Mouse (Mus musculus) activated CD4-positive, CD25-positive, alpha-beta regulatory T cell, adult 4 months (primary cell): ENCODE data around the gene Arhgef10l. TPM values are rescaled to one million over a fixed set of nuclear protein-coding genes. Genes with fewer than 3 reads are reported as not detected.

Experiments
- ATAC-seq: one replicate; pipeline ENCODE4 v1.8.0; 2017
- polyA plus RNA-seq, 2 experiments: library from polyadenylated mRNA; unstranded; fragments of 100-300 nt; shearing (Covaris generic); gene quantifications; one replicate each; pipeline ENCODE4 v1.2.1; 2017

Gene Arhgef10l
- polyA plus RNA-seq, 2 experiments from 2014 or later, result not detected

GRCm38 (mm10) chr4:140631276-140631849 lies 34.4 kb downstream of the Arhgef10l start:
- ATAC-seq, result no peak

- no peak for ATAC-seq
Measured at GRCm38 (mm10) chr4:140630651-140631241, 35.1 kb downstream of the Arhgef10l start.

DNA sequence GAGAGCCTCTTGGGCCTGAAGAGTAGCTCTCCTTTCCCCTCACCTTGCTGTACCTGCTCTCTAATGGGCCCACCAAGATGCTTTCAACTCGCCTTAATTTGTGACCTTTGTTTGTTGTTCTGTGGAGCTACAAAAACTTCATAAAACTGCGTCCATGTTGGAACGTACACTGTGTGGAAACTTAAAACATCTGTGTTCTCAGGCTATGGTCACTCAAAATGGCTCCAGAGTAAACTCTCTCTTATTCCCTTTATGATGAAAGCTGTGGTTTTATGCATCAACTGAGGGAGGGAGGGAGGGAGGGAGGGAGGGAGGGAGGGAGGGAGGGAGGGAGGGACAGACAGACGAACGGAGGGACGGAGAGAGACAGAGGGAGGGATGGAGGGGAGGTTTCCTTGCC lies 35.7 kb downstream of the Arhgef10l start:
- no peak for ATAC-seq

DNA sequence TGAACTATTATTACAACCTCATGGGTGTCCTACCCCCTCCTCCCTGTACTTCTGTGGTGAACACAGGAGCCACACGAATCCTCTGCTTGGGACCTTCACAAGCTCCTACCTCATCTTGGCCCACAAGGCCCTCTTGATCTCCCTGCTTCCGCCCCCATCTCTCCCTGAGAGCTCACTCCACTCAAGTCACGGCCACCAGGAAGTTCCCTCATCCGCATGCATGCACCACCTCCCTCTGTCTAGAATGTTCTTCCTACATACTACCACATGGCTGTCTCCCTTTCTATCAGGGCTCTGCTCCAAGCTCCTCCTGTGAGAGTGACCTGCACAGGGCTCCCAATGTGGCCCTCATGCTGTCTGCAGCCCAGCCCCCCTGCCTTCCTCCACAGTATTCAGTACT lies 36.8 kb downstream of the Arhgef10l start:
- no peak for ATAC-seq

DNA sequence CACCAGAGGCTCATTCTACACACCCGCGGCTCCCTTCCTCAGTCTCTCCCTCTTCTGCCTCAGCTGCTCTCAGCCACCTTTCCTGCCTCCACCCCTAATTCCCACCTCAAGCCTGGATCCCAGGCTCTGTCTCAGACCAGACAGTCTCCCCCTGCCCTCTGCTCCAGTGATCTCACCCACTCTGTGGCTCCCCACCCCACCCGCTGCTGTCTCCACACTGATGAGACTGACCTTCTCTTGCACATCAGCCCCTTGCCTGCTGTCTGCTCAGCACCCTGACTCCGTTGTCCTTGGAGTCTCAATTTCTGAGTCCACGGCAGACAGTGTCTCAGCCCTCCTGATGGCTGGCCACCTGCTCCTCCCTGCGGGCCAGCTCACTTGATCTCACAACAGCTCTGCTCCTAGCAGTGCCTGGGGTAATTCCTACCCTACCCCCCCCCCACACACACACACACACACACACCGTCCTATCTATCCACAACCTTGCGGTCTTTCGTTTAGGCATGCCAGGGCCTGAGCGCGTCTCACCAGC lies 37.3 kb downstream of the Arhgef10l start:
- ATAC-seq, result no peak

DNA sequence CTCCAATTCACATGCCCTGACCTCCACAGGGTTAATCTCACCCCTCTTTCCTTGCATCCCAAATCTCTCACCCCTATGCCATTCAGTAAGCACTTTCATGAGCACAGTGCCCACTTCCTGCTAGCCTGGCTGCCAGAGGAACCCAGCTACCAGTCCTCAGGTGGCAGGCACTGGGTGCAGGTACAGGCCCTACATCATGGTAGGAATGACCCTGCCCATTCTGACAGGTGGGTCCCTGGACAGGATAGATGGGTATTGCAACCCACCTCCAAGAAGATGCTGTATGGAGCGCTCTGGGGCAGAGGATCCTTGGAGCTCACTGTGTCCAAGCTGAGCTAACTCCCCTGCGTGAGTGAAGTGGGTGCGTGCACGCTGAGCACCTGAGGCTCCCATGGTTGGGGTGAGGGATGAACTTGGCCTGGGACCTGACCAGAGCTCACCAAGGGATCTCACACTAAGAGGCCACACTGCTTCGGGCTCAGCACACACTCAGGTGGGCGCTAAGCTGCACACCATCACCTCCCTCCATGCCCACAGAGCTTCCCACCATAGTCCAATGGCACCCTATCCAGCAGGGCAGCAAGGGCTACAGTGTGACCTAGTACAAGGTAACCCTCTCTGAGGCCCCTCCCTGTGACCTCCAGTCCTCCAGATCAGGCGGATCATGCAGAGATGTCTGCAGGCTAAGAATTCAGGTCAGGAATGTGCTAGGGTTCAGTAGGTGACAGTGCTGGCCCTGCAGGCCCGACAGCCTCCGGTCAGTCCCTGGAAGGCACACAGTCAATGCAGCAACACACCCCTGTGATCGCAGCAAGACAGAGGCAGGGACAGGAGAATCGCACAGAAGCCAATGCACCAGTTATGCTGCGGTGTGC lies 39.9 kb downstream of the Arhgef10l start:
- no peak for ATAC-seq

- no peak for ATAC-seq
Measured at GRCm38 (mm10) chr4:140624468-140625176, 41.2 kb downstream of the Arhgef10l start.

DNA sequence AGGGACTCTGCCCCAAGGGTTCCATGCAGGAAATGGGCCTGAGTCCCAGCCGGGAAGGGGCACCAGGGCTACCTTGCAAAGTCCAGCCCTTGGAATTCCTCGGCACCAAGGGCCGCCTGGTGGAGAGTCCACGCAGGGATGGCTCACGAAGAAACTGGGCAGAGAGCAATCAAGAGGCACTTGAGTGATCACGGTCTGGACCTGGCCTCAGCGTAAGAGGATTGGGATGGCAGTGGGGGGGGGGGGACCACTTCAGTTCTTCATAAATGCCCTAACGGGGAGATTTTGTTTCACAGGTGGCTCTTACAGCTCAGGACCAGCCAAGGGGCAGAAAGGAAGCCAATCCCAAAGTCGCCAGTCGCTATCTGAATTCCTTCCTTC lies 41.7 kb downstream of the Arhgef10l start:
- ATAC-seq, result no peak

DNA sequence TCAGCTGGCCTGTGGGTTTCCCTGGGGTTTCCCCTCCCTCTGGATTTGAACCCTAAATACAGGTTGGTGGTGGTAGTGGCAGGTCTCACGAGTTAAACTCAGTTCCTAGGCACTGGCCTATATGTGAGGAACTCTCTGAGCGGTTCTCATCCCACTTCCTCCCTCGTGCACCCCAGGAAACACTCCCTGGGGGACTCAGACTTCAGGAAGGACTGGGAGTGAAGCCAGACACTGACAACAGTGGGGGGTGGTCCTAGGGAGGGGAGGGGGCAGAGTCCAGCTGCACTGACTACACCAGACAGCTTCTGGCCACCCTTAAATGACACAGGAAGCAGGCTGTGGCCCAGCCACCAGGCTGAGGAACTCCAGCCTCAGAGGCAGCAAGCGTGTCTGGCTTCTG lies 43.0 kb downstream of the Arhgef10l start:
- no peak for ATAC-seq

DNA sequence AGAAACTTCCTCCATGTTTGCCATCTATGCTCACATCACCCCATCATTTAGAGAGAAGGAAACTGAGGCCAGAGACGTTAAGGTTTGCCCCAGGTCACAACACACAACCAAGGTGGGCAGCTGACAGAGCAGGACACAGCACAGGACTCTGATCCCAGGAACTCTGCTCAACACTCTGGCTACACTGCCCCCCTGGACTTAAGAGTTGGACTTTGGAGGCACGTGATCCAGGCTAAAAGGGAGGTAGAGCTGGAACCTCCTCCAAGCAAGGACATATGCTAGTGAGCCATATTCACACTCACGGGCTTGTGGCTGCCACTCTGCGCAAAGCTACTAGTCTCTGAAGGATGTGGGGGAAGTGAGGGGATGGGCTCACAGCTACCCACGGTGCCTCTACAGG lies 45.3 kb downstream of the Arhgef10l start:
- no peak for ATAC-seq

- no peak for ATAC-seq
Measured at GRCm38 (mm10) chr4:140617391-140618385, 48.1 kb downstream of the Arhgef10l start.

GRCm38 (mm10) chr4:140616894-140617293 lies 48.9 kb downstream of the Arhgef10l start:
- no peak for ATAC-seq

GRCm38 (mm10) chr4:140616196-140616595 lies 49.6 kb downstream of the Arhgef10l start:
- no peak for ATAC-seq

DNA sequence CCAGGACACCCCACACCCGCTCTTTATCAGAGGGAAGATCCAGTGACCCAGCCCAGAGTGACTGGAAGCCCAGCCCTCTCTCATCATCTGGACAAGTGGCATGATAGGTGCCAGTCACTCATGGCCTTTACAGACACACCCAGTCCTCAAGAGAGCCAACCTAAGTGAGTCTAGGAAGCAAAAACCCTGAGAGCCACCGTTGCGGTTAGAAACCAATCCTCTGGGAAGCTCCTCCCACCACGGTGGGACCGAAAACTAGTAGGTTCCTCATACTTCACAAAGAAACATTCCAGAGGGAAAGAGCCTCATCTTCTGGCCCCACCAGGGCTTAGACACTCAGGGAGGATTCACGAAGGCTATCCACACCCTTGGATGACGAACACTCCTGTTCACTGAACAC lies 50.0 kb downstream of the Arhgef10l start:
- ATAC-seq, result no peak

- no peak for ATAC-seq
Measured at GRCm38 (mm10) chr4:140614553-140614952, 51.3 kb downstream of the Arhgef10l start.

- no peak for ATAC-seq
Measured at GRCm38 (mm10) chr4:140614145-140614544, 51.7 kb downstream of the Arhgef10l start.

DNA sequence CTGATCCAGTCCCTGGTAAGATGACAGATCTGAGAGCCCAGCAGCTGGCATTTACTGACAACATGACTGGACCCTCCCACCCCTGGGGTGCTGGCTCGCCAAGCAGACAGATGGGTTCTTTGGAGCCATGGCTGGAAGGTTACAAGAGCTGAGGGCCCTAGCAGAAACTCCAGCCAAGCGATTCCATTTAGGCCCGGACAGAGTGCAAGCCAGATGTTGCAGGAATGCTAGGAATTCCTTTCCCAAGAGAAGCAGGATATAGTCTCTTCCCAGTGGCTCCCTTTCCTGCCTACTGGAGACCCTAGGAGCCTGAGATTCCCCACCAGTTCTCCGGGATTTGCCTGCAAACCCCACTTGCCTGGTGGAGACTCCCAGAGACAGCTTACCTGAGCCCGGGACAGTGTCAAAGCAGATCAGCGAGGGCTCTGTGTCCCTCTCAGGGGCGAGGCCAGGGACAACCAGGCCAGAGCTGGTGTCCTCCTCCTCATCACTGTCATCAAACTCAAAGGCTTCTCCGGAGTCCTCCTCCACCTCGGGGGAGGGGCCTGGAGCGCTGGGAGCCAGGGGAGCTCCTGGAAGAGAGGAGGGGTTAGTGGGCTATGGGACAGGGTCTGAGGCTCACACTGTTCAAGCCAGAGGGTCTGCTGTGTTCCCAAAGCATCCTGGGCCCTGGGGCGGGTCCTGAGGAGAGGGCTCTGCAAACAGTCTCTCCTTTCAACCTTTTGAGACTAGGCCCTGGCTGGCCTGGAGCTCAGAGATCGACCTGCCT lies 54.8 kb downstream of the Arhgef10l start:
- no peak for ATAC-seq

GRCm38 (mm10) chr4:140608228-140608720 lies 57.5 kb downstream of the Arhgef10l start:
- no peak for ATAC-seq

GRCm38 (mm10) chr4:140606779-140607178 lies 59.0 kb downstream of the Arhgef10l start:
- ATAC-seq, result no peak

DNA sequence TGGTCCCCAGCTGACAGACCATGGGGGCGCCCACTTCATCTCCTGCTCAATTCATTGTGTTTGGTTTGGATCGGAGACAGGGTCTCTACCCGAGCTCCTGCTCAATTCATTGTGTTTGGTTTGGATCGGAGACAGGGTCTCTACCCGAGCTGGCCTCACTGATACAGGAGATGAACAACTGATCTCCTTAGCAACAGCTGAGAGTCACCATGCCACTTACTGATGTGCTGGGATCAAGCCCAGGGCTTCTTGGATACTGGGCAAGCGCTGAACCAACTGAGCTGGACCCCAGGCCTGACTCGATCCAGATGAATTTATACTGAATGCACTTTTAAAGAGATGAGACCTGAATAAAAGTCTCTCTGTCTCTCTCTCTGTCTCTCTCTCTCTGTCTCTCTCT lies 59.6 kb downstream of the Arhgef10l start:
- no peak for ATAC-seq

GRCm38 (mm10) chr4:140605790-140606189 lies 60.0 kb downstream of the Arhgef10l start:
- no peak for ATAC-seq
